Mouse (Mus musculus) kidney, postnatal 14 days (tissue): ENCODE data around the gene Smyd3.

Experiments
- DNase-seq: peaks from one replicate; pipeline ENCODE4 v3.0.0; 2022; ENCODE audit warnings: mixed read lengths

Gene Smyd3

GRCm38 (mm10) chr1:179516941-179517712, 714 bp downstream of the Smyd3 start:
- DNase-seq: peak; percentile 6

GRCm38 (mm10) chr1:179511895-179512294, 5.9 kb downstream of the Smyd3 start:
- DNase-seq: no peak

GRCm38 (mm10) chr1:179510546-179511340, 7.1 kb downstream of the Smyd3 start:
- no peak for DNase-seq

GRCm38 (mm10) chr1:179506530-179507315, 11.1 kb downstream of the Smyd3 start:
- DNase-seq: peak; percentile 33

GRCm38 (mm10) chr1:179502565-179502964, 15.3 kb downstream of the Smyd3 start:
- DNase-seq: no peak

GRCm38 (mm10) chr1:179499257-179499656, 18.6 kb downstream of the Smyd3 start:
- no peak for DNase-seq

- no peak for DNase-seq
These were observed 24.9 kb downstream of the Smyd3 start for GRCm38 (mm10) chr1:179492908-179493307.

GRCm38 (mm10) chr1:179488520-179488919, 29.3 kb downstream of the Smyd3 start:
- no peak for DNase-seq

GRCm38 (mm10) chr1:179487990-179488389, 29.9 kb downstream of the Smyd3 start:
- no peak for DNase-seq

GRCm38 (mm10) chr1:179487238-179487637, 30.6 kb downstream of the Smyd3 start:
- DNase-seq: no peak

- no peak for DNase-seq
These were observed 31.9 kb downstream of the Smyd3 start for GRCm38 (mm10) chr1:179485784-179486540.

GRCm38 (mm10) chr1:179480862-179481261, 37.0 kb downstream of the Smyd3 start:
- no peak for DNase-seq

GRCm38 (mm10) chr1:179477157-179477902, 40.5 kb downstream of the Smyd3 start:
- DNase-seq: peak; percentile 76

GRCm38 (mm10) chr1:179476461-179477156, 41.2 kb downstream of the Smyd3 start:
- no peak for DNase-seq

- no peak for DNase-seq
These were observed 43.1 kb downstream of the Smyd3 start for GRCm38 (mm10) chr1:179474776-179475175.

GRCm38 (mm10) chr1:179473920-179474643, 43.8 kb downstream of the Smyd3 start:
- no peak for DNase-seq

GRCm38 (mm10) chr1:179467970-179468369, 49.9 kb downstream of the Smyd3 start:
- no peak for DNase-seq

- DNase-seq: no peak
These were observed 55.5 kb downstream of the Smyd3 start for GRCm38 (mm10) chr1:179462376-179462775.

GRCm38 (mm10) chr1:179461019-179461814, 56.6 kb downstream of the Smyd3 start:
- DNase-seq: no peak

GRCm38 (mm10) chr1:179458987-179459368, 58.9 kb downstream of the Smyd3 start:
- DNase-seq: no peak
